Mouse (Mus musculus) kidney, postnatal 4 days (tissue): ENCODE data around the gene Kif21a.

ENCODE experiments used
- DNase-seq, 2 experiments: peaks; one replicate each; pipeline ENCODE4 v3.0.0; 2021; ENCODE audit warnings: mixed read lengths in 2 of 2

Gene Kif21a

DNA sequence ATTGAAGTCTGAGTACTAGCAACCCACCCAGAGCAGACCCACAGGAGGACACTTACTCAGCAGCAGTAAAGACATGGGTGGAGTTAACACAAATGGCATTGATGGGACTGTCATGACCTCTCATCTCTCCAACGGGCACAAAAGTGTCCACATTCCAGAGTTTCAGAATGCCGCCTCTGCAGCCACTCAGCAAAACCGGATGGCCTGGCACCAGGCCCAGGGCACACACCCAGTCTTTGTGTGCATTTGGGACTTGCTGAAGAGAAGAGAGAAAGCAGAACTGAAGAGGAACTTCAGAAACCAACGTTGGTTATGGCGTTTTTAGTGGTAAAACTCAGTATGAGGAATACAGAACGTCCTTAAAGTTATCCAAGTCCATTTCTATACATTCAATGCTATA lies 114.2 kb downstream of the Kif21a start:
- peak; percentile 13 to 24 for DNase-seq

DNA sequence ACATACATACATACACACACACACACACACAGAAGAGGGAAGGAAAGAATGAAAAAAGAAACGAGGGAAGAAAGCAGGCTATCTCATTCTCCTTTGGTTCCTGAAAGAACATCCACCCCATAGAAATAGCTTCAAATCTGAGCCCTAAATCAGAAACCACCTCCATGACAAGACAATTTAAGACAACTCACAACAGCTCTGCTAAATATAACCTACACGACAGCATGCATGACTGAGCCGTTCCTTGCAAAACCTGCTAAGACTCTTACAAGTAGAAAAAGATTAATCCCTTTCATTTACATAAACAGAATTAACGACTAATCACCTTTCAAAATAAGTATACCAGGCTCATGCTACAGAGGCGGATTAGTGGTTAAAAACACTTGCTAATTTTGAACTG lies 118.3 kb downstream of the Kif21a start:
- DNase-seq, result no peak

DNA sequence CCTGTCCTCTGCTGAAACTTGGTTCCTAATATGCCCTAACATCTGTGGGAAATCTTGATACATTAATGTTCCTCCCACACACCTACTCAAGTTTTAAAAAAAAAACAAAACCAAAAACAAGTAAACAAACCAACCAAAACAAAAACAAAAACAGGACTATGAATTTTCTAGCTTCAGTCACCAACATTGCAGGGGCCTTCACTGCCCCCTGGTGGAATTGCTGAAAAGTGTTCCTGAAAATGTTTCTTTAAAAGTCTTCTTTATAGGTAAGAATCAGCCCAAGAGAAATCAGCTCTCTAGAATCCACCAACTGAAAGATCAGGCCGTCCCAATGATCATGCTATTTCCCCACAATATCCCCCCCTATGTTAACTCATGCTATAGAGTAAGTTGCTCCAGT lies 120.7 kb downstream of the Kif21a start:
- DNase-seq, result peak; percentile 19 to 28

GRCm38 (mm10) chr15:90896480-90896879 lies 153.3 kb downstream of the Kif21a start:
- DNase-seq, result no peak

- no peak for DNase-seq
These were observed 162.3 kb downstream of the Kif21a start for GRCm38 (mm10) chr15:90887466-90887865.
